Mouse (Mus musculus) heart, adult 2 months (tissue): ENCODE measurements around the gene Crtac1.
A peak's percentile ranks its signal among the peaks of the same experiment; 100 is the strongest.

Source experiments
- CTCF ChIP-seq: fragments of 200-600 bp; IDR thresholded peaks from 2 replicates; pipeline ENCODE4 v1.8.1; 2022; ENCODE audit warnings: antibody characterized with exemption, mild to moderate bottlenecking, moderate library complexity
- POLR2A ChIP-seq: fragments of 200-500 bp; IDR thresholded peaks from 2 replicates; pipeline ENCODE4 v1.6.1; 2011; ENCODE audit warnings: mild to moderate bottlenecking, low read depth, low read length, control low read depth; ENCODE audit not compliant: insufficient read depth

DNA sequence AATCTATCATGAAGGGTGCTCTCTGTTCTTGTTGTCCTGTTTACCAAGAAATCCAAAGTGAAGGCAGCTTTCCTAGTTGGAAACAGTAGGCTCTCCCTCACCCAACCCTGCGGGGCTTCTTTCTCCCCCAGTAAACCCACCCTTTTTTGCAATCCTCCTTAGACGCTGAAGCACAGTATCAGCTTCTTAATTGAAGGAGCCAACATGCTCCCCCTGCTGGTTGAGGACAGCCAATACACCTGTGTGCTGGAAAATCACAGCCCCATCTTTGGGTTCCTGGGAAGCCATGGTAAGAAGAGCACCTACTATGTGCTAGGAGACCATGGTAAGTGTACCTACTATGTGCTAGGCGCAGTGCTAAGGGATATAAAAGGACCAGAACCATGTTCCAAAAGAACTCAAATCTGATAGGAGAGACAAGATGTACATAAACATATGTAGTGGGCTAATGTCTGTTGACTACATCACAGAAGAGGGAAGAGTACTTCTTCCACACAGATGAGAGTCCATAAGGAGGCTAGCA, 12.4 kb upstream of the Crtac1 start:
- TF ChIP-seq CTCF (peak; percentile 97), POLR2A (no peak)
